Mouse (Mus musculus) C3H10T1/2 (cell line): ENCODE results near the gene Poldip3. TPM values are rescaled to one million over a fixed set of nuclear protein-coding genes. Genes with fewer than 3 reads are reported as not detected.

Experiments
- polyA plus RNA-seq, 2 experiments: library from polyadenylated mRNA; unstranded; fragments of >200 nt; fragmentation: generic; extraction: Trizol; gene quantifications; one replicate each; pipeline ENCODE4 v1.2.1; 2012; ENCODE audit warnings: missing spikeins in 2 of 2

The Poldip3 gene
- polyA plus RNA-seq = 100 to 1,000 TPM in 1 of 2 experiments, 10 to 100 TPM in 1; 64.8 to 118 TPM

DNA sequence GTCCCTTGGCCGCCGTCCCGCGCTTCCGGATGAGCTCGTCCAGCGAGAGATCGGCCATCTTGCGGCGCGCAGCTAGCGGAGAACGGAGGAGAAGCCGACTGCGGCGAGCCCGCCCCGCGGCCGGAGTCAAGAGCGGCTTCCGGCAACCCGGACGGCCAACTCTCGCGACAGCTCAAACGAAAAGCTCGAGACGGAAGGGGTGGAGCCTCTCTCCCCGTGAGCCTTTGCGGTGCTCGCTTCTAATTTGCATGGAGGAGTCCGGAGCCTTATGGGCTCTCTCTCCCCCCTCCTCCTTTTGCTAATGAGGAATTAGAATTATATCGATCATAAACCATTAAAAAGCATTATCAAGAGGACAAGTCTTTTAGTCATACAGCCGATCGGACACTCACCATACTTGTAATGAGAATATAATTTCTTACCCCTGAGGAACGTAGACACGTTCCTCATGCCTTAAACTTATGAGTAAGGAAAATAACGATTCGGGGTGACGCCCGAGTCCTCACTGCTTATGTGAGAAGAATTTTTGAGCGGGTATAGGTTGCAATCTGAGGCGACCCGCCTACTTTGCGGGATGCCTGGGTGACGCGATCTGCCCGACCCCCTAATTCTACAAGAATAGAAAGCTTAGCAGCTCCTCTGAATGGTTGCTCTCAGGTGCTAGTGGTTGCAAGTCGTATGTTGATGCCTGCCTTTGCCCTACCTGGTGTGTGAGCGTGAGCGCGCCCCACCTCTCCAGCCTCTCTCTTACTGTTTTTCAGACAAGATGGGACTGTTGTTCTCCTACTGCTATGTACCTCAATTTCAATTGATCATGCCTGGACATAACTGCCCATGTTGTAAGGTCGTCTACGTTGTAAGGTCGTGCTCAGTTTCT is at the start of gene Poldip3:
Poldip3 (minus strand) TSS at position 189 of the 877 bp plus-strand sequence.

DNA sequence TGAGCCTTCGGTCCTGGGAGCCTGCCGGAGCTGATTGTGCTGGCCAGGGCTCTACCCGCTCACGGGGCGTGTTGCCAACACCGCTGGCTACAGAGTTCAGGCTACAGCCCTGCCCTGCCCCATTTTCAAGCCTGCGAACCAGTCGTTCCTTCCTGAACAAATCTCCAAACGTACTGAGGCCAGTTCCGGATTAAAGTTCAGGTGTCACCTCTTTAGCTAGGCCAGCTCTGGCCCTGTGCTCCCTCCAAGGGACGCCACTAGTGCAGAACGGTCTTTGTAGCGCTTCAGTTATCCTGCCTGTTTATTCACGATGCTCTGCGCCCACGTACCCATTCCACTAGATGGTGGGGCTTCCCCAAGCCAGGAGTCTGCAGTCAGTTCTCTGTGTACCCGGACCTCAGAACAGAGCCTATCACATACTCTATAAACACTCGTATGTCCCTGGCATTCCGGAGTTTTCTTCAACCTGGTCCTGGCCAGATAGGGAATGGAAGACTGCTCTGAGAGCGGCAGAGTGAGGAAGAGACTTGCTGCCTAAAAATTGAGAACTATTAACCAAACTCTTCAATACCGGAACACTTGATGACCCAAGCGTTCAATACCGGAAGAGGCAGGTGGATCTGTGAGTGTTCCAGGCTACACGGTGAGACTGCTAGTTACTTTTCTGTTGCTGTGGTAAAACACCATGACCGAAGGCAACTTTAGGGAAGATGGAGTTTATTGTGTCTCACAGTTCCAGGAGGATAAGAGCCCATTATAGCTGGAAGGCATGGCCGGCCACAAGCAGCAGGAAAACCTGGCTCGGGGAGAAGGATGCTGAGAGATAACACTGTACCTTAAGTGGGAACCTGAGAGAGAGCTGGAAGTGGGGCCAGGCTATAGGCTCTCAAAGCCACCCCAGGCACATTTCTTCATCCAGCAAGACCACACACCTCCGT is 23.6 kb upstream of the Poldip3 start, which contains the start of gene Cyb5r3:
Cyb5r3 (minus strand) TSS at position 101 of the 938 bp plus-strand sequence.

DNA sequence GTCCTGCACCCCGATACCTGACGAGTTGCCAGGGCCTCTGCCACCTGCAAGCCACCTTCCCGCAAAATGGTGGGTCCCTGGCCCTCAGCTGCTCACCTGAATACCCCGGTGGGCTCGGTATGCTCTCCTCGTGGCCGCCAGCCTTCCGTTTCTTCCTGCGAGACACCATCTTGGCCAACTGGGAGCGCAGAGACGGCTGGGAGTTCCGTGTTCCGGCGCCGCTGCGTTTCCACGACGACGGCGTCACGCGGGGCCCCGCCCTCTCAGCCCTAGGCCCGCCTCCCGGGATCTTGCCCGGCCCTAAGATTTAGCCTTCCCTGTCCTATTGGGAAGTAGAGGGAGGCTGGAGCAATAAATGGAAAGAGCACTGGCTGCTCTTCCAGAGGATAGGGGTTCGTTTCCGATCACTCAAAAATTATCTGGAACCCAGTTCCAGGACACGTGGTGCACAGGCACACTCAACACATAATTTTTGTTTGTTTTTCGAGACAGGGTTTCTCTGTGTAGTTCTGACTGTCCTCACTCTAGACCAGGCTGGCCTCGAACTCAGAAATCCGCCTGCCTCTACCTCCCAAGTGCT is 26.5 kb downstream of the Poldip3 start, which contains the start of gene Rrp7a:
Rrp7a (minus strand) TSS at position 236 of the 580 bp plus-strand sequence.

DNA sequence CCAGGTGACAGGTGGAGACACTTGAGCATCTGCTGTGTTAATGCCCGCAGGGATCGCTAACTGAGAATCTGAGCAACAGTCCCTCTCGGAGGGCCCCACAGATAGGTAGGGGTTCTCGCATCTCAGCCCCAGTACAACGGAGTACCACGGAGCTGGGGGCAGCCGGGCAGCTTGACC is 59.9 kb downstream of the Poldip3 start, which contains the start of gene Serhl:
Serhl (plus strand) TSS at position 78 of the 177 bp plus-strand sequence.

Other genes starting within 250 kb of the Poldip3 start
- gene Tcf20, start 161.5 kb downstream of the Poldip3 start, polyA plus RNA-seq = 1 to 10 TPM; 1.5 to 9.7 TPM
- gene Nfam1, start 116.1 kb downstream of the Poldip3 start, polyA plus RNA-seq = under 1 TPM; 0.01 to 0.19 TPM
- gene Serhl, start 59.9 kb downstream of the Poldip3 start, polyA plus RNA-seq = 10 to 100 TPM; 65.0 to 82.4 TPM
- 100 to 1,000 TPM; 118 to 158 TPM for gene Rrp7a, start 26.6 kb downstream of the Poldip3 start, polyA plus RNA-seq
- gene Cyb5r3, start 23.2 kb upstream of the Poldip3 start, polyA plus RNA-seq = 100 to 1,000 TPM; 220 to 732 TPM
- 10 to 100 TPM in 1 of 2 experiments, 1 to 10 TPM in 1; 4.5 to 38.1 TPM for gene A4galt, start 102.4 kb upstream of the Poldip3 start, polyA plus RNA-seq
- gene Arfgap3, start 200.9 kb upstream of the Poldip3 start, polyA plus RNA-seq = 10 to 100 TPM; 22.3 to 61.1 TPM